Mouse (Mus musculus) heart, postnatal 0 days (tissue): ENCODE results near the gene Mrgprb5.
A peak's percentile ranks its signal among the peaks of the same experiment; 100 is the strongest.

Experiments
- CTCF ChIP-seq: IDR thresholded peaks from 2 replicates; pipeline ENCODE4 v1.5.1; 2016; ENCODE audit warnings: antibody characterized with exemption, control low read depth, low read depth
- EP300 ChIP-seq: IDR thresholded peaks from 2 replicates; pipeline ENCODE4 v1.6.1; 2016; ENCODE audit warnings: antibody characterized with exemption, low read depth

GRCm38 (mm10) chr7:48138248-48138702 lies 30.5 kb downstream of the Mrgprb5 start:
- TF ChIP-seq CTCF (peak; percentile 56), EP300 (no peak)
